Mouse (Mus musculus) T-cell, adult 66 days (primary cell): ENCODE data around the gene Krt18. TPM values are rescaled to one million over a fixed set of nuclear protein-coding genes. Genes with fewer than 3 reads are reported as not detected.

Source experiments
- total RNA-seq, 2 experiments: library from RNA; stranded (reverse); gene quantifications; 3 replicates in 1 of 2; 4 replicates in 1 of 2; pipeline ENCODE4 v1.2.4; 2023

The Krt18 gene
- total RNA-seq: not detected

GRCm38 (mm10) chr15:102028040-102028439, at the start of gene Krt18:
Gene Krt18, plus strand, starts transcription at chr15:102028180.

GRCm38 (mm10) chr15:102004189-102004588, 23.8 kb upstream of the Krt18 start, which contains the start of gene Krt8:
Gene Krt8, minus strand, starts transcription at chr15:102004482.

GRCm38 (mm10) chr15:102073559-102074069, 45.6 kb downstream of the Krt18 start, which contains the start of gene Eif4b:
Gene Eif4b, plus strand, starts transcription at chr15:102073773.

Other genes starting within 250 kb of the Krt18 start
- not detected for gene Krt72, start 241.7 kb upstream of the Krt18 start, total RNA-seq
- gene Krt73, start 225.8 kb upstream of the Krt18 start, total RNA-seq: not detected
- gene Krt2, start 210.0 kb upstream of the Krt18 start, total RNA-seq: not detected
- gene Krt1, start 177.4 kb upstream of the Krt18 start, total RNA-seq: not detected
- gene Krt77, start 158.5 kb upstream of the Krt18 start, total RNA-seq: not detected
- gene Krt76, start 135.3 kb upstream of the Krt18 start, total RNA-seq: not detected
- not detected for gene Krt4, start 103.4 kb upstream of the Krt18 start, total RNA-seq
- gene Krt79, start 87.9 kb upstream of the Krt18 start, total RNA-seq: not detected
- gene Krt78, start 73.9 kb upstream of the Krt18 start, total RNA-seq: not detected
- gene Krt8, start 23.7 kb upstream of the Krt18 start, total RNA-seq: not detected
- gene Eif4b, start 45.6 kb downstream of the Krt18 start, total RNA-seq: 100 to 1,000 TPM; 277 to 279 TPM
- under 1 TPM; 0.26 to 0.83 TPM for gene Tns2, start 72.2 kb downstream of the Krt18 start, total RNA-seq
- gene Spryd3, start 108.1 kb downstream of the Krt18 start, total RNA-seq: 10 to 100 TPM; 38.3 to 44.1 TPM
- gene Igfbp6, start 116.2 kb downstream of the Krt18 start, total RNA-seq: not detected
- 1 to 10 TPM; 4.5 to 5.7 TPM for gene Soat2, start 122.3 kb downstream of the Krt18 start, total RNA-seq
- 100 to 1,000 TPM; 112 to 129 TPM for gene Zfp740, start 175.1 kb downstream of the Krt18 start, total RNA-seq
- gene Csad, start 176.5 kb downstream of the Krt18 start, total RNA-seq: 10 to 100 TPM; 17.9 to 23.6 TPM
- gene Itgb7, start 203.8 kb downstream of the Krt18 start, total RNA-seq: 100 to 1,000 TPM; 699 to 803 TPM
- 10 to 100 TPM; 44.9 to 62.2 TPM for gene Rarg, start 229.3 kb downstream of the Krt18 start, total RNA-seq
- not detected for gene Gm9918, start 242.4 kb downstream of the Krt18 start, total RNA-seq